Mouse (Mus musculus) heart, adult 2 months (tissue): Measurements from ENCODE around the gene Arpc2.

Source experiments
- CTCF ChIP-seq: fragments of 200-600 bp; IDR thresholded peaks from 2 replicates; pipeline ENCODE4 v1.8.1; 2022; ENCODE audit warnings: antibody characterized with exemption, mild to moderate bottlenecking, moderate library complexity
- EP300 ChIP-seq: fragments of 200-500 bp; IDR thresholded peaks from 2 replicates; pipeline ENCODE4 v1.6.1; 2011; ENCODE audit warnings: low read depth, low read length, control low read depth; ENCODE audit not compliant: insufficient read depth
- POLR2A ChIP-seq: fragments of 200-500 bp; IDR thresholded peaks from 2 replicates; pipeline ENCODE4 v1.6.1; 2011; ENCODE audit warnings: mild to moderate bottlenecking, low read depth, low read length, control low read depth; ENCODE audit not compliant: insufficient read depth

- TF ChIP-seq CTCF (no peak), EP300 (no peak), POLR2A (no peak)
Observed at GRCm38 (mm10) chr1:74298157-74298750, 62.4 kb downstream of the Arpc2 start.
